Mouse (Mus musculus): ENCODE data around the gene Plekho2.

DNA sequence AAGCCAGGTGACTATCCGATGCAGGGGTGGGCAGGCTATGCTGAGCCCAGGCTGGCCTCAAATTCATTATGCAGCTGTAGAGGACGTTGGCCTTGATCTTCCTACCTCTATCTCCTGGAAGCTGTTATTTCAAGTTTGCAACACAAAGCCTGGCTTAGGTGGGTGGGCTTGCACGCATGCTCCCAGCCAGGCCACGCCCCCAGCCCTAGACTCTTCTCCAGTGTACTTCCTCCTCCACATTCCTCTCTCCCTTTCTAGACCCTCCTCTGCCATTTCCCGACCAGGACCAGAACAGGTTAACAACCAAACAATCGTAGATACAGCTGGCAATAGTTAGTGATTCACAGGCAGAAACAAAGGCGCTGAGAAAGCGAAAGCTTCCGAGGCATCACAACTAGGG is 13.8 kb upstream of the Plekho2 start:
- no peak for TF ChIP-seq POLR2AphosphoS5 (IDR thresholded peaks at IDR 0.05; ENCODE audit: borderline replicate concordance, low read depth, low read length)
- no peak for TF ChIP-seq MAX (IDR thresholded peaks at IDR 0.05; ENCODE audit: low read length)
- TF ChIP-seq POLR2A (IDR thresholded peaks at IDR 0.05; ENCODE audit: control insufficient read depth in 1 of 2, insufficient read depth in 1 of 2, low read depth in 1 of 2, low read length in 2 of 2, poor library complexity in 1 of 2) = no peak
- TF ChIP-seq RAD21 (IDR thresholded peaks at IDR 0.05; ENCODE audit: low read depth, low read length) = no peak
- no peak for TF ChIP-seq CTCF (IDR thresholded peaks at IDR 0.05 in 2 of 3, conservative IDR thresholded peaks at IDR 0.05 in 1 of 3; ENCODE audit: control insufficient read depth in 1 of 3, insufficient read depth in 1 of 3, low read depth in 2 of 3, low read length in 3 of 3, poor library complexity in 1 of 3, severe bottlenecking in 1 of 3)
- no peak for TF ChIP-seq ZNF384 (IDR thresholded peaks at IDR 0.05; ENCODE audit: low read depth, low read length)
- no peak for TF ChIP-seq ZKSCAN1 (IDR thresholded peaks at IDR 0.05; ENCODE audit: low read depth, low read length)
- no peak for TF ChIP-seq MAZ (IDR thresholded peaks at IDR 0.05; ENCODE audit: low read depth, low read length)
- TF ChIP-seq EP300 (IDR thresholded peaks at IDR 0.05; ENCODE audit: low read depth in 1 of 2, low read length in 2 of 2) = no peak
- no peak for TF ChIP-seq USF1 (IDR thresholded peaks at IDR 0.05; ENCODE audit: low read depth, low read length)
- no peak for TF ChIP-seq KAT2A (conservative IDR thresholded peaks at IDR 0.05; ENCODE audit: low read depth, low read length)
- TF ChIP-seq HCFC1 (IDR thresholded peaks at IDR 0.05; ENCODE audit: low read depth, low read length) = no peak
- no peak for TF ChIP-seq SIN3A (IDR thresholded peaks at IDR 0.05; ENCODE audit: low read length)
- no peak for TF ChIP-seq SMC3 (IDR thresholded peaks at IDR 0.05; ENCODE audit: low read depth, low read length)

All from MEL (cell line).